Mouse (Mus musculus) ovary, postnatal 14 days (tissue): ENCODE data around the gene Sirpa.

Source experiments
- DNase-seq: peaks from one replicate; pipeline ENCODE4 v3.0.0; 2022; ENCODE audit warnings: low spot score

Sirpa gene

DNA sequence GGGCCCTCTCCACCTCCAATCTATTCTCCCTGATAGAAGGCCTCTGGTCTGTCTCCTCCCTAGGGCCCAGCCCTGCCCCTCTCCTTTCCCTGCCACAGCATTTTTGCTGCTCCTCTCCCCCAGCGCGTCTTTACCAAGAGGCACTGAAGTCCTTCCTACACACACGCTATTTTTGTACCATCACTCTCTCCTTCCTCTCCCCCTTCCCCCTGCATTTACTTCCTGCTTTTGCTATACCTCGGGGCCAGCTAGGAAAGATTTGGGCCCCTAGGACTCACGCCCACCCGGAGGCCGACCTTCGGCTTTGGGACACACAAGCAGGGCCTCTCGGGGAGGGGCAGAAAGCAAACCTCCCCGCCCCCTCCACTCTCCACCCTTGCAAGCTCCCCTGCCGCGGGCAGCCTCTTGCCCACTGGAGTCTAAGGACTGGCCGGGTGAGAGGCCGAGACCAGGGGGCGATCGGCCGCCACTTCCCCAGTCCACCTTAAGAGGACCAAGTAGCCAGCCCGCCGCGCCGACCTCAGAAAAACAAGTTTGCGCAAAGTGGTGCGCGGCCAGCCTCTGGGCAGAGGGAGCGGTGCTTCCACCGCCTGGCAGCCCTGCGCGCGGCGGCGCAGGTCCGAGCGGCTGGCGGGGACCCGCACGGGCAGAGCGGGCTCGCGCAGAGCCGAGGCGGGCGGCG is at the start of gene Sirpa:
Gene Sirpa (plus strand): TSS at position 377 of the 682 bp plus-strand sequence.
- DNase-seq, result peak; percentile 58

DNA sequence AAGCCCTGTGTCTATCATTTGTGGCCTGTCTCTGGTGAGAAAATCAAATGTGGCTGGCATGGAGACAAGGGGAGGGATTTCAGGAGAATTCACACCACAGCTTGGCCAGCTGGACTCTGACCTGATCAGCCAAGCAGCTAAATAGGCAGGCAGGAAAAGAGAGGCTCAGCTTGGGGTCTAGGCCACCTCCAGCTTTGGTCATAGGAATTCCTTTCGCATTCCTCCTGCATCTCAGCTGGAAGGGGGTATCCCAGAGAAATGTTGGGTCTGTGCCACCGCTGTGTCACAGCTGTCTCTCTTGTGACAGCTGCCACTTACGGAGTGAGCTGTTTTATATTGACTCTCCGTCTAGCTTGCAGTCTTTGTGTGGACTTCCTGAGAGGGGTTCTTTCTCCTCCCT is 48.2 kb upstream of the Sirpa start:
- DNase-seq, result no peak

DNA sequence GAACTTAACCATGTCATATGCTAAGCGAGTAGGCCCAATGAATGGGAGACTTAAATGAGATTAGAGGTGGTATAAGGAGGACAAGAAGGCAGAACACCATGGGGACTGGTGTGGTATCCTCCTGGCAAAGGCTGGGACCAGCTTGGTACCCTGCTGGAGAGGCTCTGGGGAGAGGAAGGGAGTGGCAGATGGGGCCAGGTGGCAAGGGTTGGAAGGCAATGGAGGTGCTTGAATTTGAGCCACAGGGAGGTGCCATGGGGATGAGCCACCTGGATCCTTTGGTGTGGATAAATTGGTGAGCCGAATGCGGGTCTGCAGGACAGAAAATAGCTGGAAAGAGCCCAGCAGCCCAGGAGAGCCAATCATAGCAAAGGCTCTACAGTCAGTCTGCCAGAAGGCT is 47.7 kb upstream of the Sirpa start:
- DNase-seq, result no peak

DNA sequence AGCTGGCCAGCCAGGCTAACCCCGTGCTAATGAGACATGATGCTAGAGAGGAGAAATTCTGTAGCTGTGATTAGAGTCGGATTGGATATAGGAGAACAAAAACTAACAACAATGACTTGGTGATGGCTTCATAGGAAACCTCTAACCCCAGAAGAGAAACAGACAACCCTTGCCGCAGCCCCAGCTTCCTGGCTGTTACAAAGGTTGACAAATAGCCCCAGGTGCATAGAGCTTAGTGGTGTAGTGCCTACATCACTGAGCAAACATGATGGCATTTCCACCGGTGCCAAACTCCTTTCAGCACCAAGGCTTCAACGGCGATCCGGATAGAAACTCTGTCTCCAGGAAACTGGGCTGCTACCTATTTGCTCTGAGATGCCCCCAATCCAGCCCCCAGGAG is 47.0 kb upstream of the Sirpa start:
- no peak for DNase-seq

DNA sequence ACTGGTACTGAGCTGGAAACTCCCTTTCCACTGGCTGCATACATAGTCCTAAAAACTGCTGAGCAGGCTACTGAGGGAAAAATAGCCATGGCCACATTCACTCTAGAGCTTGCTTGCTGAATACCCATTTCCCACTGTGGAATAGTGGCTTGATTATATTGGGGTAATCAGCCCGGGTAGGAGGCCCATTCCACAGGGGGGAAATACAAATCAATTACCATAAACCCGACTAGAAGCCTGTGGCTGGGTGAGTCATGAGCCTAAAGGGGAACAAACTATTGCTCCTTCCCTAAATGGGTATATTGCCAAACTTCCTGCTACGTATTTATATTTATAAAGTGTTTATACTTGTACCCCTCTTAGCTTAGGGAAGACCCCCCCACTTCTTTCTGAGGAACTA is 45.9 kb upstream of the Sirpa start:
- no peak for DNase-seq

DNA sequence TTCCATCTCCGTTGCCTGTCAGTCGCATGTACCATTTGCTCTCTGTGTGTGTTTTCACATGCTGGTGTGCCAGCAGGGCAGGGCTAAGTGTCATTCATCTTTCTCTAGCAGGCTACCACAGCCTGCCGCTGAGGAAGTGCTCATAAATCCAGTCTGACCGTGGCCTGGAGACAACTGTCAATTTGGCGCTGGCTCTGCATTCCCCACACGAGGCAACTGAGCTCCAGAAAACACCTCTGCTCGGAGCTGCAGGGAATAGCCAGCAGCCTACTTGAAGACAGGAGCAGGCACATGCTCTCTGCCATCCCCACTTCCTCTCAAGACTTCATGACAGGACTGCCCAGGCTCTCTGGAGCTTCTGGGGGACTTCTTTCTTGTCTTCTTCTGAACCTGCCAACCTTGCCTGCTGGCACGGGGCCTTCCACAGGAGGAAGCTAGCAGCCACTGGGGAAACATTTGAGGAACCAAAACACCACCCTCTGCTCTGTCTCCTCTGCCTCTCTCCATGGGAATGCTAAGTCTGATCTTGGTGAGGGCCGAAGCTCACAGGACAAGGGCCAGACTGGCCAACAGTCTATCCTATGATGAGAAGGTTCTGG is 43.0 kb upstream of the Sirpa start:
- no peak for DNase-seq

DNA sequence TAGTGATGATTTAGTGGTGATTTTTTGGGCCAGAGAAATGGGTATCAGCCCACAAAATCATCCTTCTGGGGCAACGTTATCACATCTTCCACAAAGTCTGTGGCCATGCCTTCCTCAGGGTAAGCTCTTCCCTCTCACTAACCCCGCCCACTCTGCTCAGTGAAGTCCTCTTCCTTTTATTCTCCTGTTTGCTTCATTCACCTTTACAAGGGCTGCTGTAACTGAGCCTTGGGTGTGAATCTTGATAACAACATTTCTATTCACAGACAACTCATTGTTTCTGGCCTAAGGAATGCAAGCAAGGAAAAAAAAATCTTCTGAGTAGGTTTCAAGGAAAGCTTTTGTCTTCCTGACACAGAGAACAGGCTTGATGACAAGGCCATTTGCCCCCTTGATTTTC is 41.9 kb upstream of the Sirpa start:
- DNase-seq, result no peak

DNA sequence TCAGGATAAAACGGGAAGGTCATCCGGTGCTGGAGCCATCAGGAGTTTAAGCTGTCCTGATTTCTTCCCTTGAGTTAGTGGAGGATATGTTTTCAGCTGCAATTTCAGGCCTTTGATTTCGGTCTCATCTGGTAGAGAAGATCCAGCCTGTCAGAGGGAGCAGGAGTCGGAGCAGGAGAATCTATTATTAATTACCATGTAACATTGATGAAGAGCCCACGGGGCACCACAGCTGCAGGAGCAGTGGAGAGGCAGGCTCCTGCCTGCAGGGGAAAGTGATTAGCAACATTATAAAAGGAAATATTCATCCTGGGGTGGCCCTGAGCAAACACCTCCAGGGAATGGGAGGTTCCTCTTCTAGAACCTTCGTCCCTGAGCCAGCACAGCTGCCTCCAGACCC is 36.6 kb upstream of the Sirpa start:
- DNase-seq, result no peak

DNA sequence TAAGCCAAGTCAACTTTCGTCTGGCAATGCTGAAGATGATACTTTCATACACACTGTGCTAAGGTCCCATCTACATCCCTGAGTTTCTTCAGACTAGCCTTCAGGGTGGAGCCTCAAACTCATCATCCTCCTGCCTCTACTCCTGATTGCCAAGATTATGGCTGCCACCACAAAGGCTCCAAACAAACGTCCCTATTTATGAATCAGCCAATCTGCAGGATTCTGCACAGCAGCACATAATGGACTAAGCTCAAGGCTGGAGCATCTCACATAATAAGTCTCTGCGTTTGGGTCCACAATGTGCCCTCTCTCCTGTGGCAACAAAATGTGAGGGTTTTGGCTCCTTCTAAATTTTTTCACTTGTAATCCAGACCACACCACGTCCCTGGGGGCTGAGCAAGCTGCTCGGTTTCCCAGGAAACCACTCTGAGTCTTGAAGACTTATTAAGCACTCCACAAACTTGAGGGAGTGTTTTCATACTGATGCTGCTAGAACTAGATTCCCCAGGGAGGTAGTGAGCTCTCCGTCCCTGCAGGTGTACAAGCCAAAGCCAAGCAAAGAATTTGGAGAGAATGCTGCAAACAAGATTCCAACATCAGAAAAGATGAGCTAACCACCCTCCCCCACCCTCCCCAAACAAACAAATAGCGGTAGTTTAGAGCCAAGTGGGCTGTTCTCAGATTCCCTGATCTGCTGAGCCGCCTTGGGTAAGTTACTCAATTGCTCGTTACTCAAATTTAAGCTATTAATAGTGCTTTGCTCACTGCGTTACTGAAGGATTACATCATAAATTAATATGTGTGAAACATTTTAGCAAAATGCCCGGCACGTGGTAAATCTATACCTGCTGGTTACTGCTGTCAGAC is 34.4 kb upstream of the Sirpa start:
- DNase-seq, result no peak

DNA sequence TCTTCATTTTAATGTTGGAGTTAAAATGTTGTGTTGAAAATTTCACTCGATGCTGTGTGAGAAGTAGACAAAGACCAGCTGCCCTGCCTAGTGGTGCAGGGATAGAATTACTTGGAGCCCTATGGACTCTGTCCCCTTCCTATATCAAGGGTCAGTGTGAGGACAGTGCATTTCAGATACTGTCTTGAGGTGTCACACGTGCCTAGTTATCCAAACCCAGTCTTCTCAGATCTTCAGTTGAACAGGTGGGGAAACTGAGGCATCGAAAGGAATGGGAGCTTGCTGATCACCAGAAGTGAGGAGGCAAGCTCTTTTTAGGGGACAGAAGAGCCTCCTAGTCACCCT is 33.8 kb upstream of the Sirpa start:
- DNase-seq, result no peak

DNA sequence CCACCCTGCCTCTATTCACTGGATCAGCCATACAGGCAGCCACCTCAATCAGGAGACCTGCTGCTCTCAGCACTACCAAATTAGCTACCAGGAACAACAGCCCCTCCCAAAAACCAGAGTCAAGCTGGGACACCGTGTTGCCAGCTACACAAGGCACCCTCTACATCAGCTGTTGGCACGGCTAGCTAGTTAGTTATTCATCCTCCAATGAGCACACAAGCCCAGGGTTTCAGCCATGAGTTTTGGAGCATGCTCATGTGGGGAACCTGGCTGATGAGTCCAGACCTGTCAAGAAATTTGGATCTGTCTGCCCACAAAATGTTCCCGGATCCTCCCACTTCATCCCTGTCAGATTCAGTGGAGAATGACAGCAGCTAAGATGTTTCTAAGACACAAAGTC is 30.8 kb upstream of the Sirpa start:
- no peak for DNase-seq

DNA sequence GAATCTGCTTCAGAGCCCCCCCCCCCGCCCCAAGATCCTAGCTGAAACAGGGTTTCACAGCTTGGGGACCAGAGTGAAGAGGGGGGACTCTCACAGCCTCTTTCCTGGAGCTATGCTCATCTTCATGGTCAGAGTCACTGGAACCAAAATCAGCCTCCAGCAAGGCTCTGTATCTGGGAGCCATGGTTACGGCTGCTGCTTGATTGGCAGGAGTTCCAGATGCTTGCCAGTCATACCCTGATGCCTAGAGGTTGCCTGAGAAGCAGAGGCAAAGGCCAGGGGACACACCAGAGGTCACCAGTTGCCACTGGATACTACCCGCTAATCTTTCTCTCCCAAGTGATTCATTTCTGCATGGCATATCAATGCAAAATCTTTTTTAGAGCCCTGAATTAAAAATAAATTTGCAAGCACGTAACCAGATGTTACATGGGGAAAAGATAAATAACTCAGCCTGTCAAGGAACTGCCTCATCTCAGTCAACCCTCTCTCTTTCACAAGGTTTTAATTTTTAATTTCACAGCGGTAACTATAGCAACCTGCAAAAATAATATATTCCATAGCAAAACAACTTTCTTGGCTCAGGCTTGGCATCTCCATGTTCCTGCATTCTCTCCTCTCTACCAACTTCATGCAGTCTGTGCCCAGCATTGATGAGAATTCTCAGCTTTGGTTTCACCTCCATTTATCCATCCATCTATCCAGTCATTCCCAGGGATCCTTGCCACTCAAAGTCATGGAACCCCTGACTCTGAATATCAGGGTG is 28.5 kb upstream of the Sirpa start:
- DNase-seq, result no peak

DNA sequence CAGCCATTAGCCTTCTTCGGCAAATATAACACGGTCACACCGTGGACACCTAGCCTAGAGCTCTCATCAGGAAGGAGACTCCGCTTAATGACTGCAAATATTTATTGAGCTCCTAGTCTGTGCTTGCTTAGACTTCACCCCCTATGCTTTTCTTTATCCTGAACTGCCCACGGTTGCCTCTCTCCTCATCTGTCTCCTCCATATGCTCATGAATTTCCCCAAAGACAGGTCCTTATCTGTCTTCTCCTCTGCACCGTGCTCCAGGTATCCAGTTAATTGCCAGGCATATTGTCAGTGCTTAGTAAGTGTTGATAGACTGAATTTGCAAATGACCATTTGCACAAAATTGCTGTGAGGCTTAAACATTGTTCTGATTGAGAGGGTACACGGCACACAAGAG is 23.5 kb upstream of the Sirpa start:
- DNase-seq, result no peak

DNA sequence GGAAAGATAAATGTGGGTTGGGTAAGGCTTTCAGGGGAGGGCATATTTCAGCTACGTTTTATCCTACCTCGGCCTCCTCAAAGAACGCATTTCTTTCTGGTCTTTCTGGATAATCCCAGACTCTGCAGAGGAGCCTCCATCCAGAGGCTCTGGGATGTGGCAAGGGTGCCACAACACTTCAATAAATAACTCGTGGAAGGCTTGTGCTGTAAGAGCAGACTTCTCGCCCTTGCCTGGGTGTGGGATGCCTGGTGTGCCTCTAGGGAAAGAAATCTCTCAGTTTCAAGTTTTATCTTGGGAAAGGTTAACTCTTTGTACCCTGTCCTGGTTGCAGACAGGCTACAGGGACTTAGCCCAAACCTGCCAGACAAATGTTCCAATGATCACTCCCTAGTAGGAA is 23.1 kb upstream of the Sirpa start:
- DNase-seq, result no peak

DNA sequence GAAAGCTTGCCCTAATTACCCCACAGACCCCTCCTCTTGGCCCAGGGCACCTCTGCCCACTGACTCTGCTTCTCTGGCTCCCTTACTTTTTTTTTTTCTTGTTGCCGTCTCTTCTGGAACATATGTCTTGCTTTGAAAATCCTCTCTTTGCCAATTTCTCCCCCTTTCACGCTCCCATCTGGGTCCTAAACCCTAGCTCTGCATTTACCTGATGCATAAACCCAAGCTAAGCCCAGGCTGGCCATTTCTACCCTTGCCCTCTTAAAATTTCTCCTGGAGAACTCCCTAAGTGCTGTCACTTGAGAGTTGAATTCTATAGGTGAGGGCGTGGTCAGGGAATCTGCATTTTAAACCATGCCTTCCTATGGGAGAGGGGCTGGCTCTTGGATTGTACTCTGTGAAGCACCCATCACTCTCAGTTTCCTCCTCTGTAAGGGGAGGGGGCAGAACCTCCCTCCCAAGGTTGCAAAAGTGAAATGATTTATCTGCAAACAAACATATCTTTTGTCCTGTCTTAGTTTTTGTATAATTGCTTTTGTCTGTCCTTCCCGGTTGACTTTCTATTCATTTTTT is 18.8 kb upstream of the Sirpa start:
- DNase-seq, result no peak

DNA sequence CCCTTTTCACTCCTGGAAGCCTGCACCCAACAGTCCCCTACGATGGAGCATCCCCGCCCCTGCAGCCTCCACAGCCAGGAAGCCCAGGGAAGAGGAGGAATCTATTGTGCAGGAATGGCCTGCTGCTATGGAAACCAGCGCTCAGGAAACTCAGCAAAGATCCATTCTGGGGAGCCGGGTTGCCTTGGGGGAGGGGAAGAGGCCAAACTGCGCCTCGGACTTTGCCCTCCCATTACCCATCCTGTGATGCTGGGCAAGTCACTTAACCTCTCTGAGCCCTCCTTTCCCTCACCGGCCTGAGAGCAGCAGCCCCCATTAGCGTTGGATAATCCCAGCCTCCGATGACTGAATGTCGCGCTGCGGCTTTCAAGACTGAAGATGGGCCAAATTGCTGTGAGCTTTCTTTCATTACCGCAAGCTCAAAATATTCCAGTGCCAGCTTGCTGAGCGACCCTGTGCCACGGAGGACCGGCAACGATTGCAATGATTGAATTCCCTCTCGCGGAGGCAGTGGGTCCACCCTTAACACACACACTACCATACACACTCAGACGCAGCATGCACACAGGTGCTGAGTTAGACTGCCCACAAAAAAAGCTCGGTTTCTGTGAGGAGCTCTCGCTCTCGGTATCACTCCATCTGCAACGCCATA is 18.1 kb upstream of the Sirpa start:
- DNase-seq, result no peak

DNA sequence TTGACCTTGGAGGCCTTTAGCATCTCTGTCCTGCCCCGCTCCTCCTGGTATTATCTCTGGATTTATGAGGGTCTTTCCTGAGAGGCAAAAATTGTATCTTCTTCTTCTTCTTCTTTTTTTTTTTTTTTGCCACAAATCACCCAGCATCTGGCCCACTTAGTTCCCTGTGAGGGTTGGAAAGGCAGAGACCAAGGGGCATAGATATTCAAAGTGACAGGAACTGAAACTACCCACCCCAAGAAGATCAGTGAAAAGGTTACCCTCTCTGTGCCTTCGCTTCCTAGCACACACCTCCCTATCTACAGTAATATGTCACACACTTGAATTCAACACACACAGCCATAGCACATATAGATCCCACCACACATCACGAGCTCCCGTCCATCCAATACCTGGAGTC is 17.5 kb upstream of the Sirpa start:
- no peak for DNase-seq

DNA sequence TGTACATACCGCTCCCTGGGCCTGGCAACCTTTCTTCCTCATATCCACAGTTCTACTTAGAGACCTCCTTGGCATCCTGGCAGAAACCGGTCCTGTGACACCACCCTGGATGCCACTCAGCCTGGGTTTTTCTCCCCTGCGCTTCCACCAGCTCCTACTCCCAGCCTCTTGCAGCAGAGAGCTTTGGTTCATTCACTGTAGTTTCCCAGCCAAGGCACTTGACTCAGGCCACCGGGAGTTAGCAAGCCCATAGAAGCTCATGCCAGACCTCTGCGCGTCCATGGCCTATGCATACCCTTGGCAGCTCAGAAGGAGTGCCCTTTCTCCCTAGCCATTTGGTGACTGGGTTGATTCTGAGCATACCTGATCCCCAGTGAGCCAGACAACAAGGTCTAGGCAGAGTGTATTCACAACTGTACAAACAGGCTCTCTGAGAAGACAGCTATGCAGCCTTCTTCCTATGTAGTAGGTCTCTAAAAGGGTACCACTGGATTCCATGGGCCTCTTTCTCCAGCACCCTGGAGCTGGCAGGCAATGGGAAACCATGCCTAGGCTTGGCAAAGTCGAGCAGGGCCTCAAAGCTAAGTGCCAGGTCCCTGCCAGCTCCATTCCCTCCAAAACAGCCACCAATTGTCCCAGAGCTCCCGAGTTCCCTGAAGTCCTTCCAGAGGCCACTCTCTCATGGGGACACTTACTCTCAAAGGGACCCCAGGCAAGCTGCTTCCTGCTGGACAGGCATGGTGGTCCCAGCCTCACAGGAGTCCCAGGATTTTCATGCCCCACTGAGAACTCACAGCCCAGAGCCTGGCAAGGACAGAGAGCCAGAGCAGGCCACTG is 15.8 kb upstream of the Sirpa start:
- DNase-seq, result no peak

DNA sequence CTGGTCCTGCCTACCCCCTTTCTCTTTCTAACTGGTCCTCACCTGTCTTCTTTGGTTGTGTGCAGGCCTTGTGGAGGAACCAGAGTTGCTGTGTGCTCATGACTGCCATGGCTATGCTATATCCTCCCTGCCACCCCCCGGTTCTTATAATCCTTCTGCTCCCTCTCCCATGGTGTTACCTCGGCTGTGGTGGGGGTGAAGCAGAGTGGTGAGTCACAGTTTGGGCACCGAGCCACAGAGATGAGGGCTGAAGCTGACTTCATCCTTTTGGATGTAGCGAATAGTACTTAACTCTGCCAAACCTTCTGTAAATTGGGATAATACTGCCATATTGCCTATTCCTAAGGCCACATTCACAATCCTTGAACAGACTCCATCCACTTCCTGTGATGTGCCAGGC is 12.0 kb upstream of the Sirpa start:
- DNase-seq, result no peak

DNA sequence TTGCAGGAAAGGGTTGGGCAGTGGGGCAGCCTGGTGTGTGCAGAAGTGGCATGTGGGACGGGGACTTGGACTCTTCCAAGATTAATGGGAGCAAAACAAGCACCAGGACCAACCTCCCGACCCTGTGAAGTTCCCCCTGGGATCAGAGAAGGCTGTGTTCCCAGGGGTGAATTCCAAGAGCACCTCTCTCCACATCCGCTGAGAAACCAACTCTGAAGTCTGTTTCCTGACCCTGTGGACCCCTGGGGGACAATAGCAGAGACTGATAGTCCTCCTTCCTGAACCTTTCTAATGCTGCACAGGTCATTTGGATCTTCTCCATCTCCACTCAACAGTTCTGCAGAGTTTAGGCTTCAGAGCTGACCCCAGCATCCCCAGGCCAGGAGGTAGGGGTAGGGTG is 10.8 kb upstream of the Sirpa start:
- no peak for DNase-seq

DNA sequence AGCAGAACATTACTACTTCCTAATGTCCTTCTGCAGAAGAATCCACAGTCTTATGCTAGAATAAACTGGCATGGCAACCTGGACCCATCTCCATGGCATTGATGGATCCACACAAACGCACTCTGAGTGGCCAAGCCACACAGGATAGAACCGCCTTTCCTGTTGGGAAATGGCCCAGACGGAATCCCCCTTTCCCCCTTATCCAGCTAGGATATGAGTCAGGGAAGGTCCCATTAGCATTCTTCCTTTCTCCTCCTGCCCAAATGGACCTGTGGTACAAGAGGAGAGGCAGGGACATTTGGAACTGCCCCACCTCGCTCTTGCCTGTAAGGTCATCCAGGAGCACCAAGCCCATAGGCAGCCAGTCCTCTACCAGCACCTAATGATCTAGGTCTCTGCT is 10.4 kb upstream of the Sirpa start:
- no peak for DNase-seq
